11 mouse cellular contexts compared by ENCODE assay signal in the genomic region with DNA sequence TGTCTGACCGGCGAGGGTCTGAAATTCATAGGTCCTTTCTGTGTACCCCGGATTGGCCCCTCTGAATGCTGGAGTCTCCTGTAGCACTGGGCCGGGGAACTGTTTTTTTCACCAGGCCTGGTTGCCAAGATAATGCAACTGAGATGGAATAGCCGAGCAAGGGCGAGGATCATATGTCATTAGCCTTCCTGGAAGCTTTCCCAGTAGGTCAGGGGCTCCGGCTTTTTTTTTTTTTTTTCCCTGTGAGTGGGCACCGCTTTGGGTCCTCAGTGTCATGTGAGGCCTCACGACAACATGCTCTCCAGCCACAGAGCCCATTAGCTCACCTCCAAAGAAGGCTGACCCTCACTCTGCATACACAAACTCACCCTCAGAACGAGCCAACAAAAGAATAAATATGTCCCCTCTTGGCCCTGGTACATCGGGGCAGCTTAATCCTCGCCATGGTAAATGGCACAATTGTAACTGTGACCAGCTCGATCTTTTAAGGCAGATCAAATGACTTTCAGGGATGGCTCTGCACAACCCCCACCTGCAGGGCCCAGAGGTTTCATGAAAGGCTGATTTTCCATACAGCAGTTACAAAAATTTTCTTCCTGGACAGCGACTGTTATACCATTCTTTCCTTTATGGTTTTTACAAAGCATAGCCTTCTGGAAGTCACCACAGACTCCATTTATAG. TPM values are rescaled to one million over a fixed set of nuclear protein-coding genes. Genes with fewer than 3 reads are reported as not detected.
DNase-seq lines count a peak whose midpoint lies in the region; ATAC-seq and TF ChIP-seq lines count a peak whose summit lies in the region.
"Had no signal": no experiment of that assay in that cellular context is flagged by ENCODE, and none has a peak within 500 bp of the region (broad histone marks: within the 10 kb centered on the region; RNA-seq: fewer than 3 reads in every experiment).

No protein-coding gene starts in this region.

- ATAC-seq in lung, embryonic 14.5 days (ENCODE audit: insufficient read depth) = peak; percentile 44; the same call in 1 of the 2 replicates
- ATAC-seq in embryonic facial prominence, embryonic 13.5 days (ENCODE audit: insufficient number of reproducible peaks, insufficient read depth, low FRiP score, low TSS enrichment, low read depth) = no peak
- ATAC-seq in midbrain, postnatal 0 days (ENCODE audit: low FRiP score) = peak; percentile 31; the same call in 1 of the 2 replicates
- ATAC-seq in erythroid progenitor cell, adult 5-6 weeks (replicated peaks; ENCODE audit: low FRiP score, poor library complexity, severe bottlenecking) = no peak

- TF ChIP-seq CTCF in lung, embryonic 14.5 days (IDR thresholded peaks at IDR 0.05; ENCODE audit: low read depth) = no peak
- no peak for TF ChIP-seq CTCF in midbrain, postnatal 0 days (IDR thresholded peaks at IDR 0.05)

- H3K4me2 ChIP-seq in lung, embryonic 14.5 days = no peak overlapping the region
- peak overlapping the region; percentile 38 for H3K4me2 ChIP-seq in embryonic facial prominence, embryonic 13.5 days
- H3K4me2 ChIP-seq in midbrain, postnatal 0 days (ENCODE audit: low read depth, low read length, poor library complexity, severe bottlenecking) = no peak overlapping the region
- H3K4me2 ChIP-seq: liver, embryonic 13.5 days had no signal

- no peaks in the 10 kb centered on the region for H3K36me3 ChIP-seq in lung, embryonic 14.5 days (ENCODE audit: insufficient read depth)
- H3K36me3 ChIP-seq in embryonic facial prominence, embryonic 13.5 days = no peaks in the 10 kb centered on the region
- H3K36me3 ChIP-seq in midbrain, postnatal 0 days (ENCODE audit: insufficient read depth, low read length) = no peaks in the 10 kb centered on the region
- H3K36me3 ChIP-seq: liver, embryonic 13.5 days had no signal

- H3K27me3 ChIP-seq in lung, embryonic 14.5 days (ENCODE audit: insufficient read depth, low read length) = no peaks in the 10 kb centered on the region
- no peaks in the 10 kb centered on the region for H3K27me3 ChIP-seq in embryonic facial prominence, embryonic 13.5 days
- H3K27me3 ChIP-seq in midbrain, postnatal 0 days (ENCODE audit: insufficient read depth, low read length) = no peaks in the 10 kb centered on the region
- H3K27me3 ChIP-seq: liver, embryonic 13.5 days had no signal

- H3K4me3 ChIP-seq in lung, embryonic 14.5 days (ENCODE audit: low read depth, low read length) = no peak overlapping the region
- H3K4me3 ChIP-seq in embryonic facial prominence, embryonic 13.5 days = no peak overlapping the region
- H3K4me3 ChIP-seq in midbrain, postnatal 0 days (ENCODE audit: low read depth, low read length) = no peak overlapping the region
- H3K4me3 ChIP-seq: erythroblast, embryonic 14.5 days; liver, embryonic 13.5 days had no signal

- peaks cover 5% of the 10 kb centered on the region; the same call in 1 of the 2 replicates for H3K4me1 ChIP-seq in lung, embryonic 14.5 days (ENCODE audit: insufficient read depth)
- peaks cover 44% of the 10 kb centered on the region for H3K4me1 ChIP-seq in embryonic facial prominence, embryonic 13.5 days
- H3K4me1 ChIP-seq in midbrain, postnatal 0 days (ENCODE audit: insufficient read depth, low read length) = peaks cover 7% of the 10 kb centered on the region; the same call in 1 of the 2 replicates
- H3K4me1 ChIP-seq: liver, embryonic 13.5 days had no signal

- H3K27ac ChIP-seq in lung, embryonic 14.5 days (ENCODE audit: low read depth) = peak overlapping the region; percentile 65; the same call in 1 of the 2 replicates
- peak overlapping the region; percentile 51 for H3K27ac ChIP-seq in embryonic facial prominence, embryonic 13.5 days
- H3K27ac ChIP-seq in midbrain, postnatal 0 days (ENCODE audit: low read depth, low read length) = no peak overlapping the region
- H3K27ac ChIP-seq: liver, embryonic 13.5 days had no signal

- peak; percentile 74 for DNase-seq in lung, embryonic 14.5 days
- no peak for DNase-seq in lung, adult 18-20 months
- DNase-seq in heart, postnatal 4 days = peak; percentile 29
- peak; percentile 60 for DNase-seq in midbrain, postnatal 0 days (ENCODE audit: low spot score)
- DNase-seq in frontal cortex, postnatal 10 days (ENCODE audit: low spot score in 2 of 2) = no peak
- no peak for DNase-seq in layer of hippocampus, adult 9-10 months (ENCODE audit: low spot score)
- DNase-seq: liver, embryonic 13.5 days; right cerebral cortex, postnatal 25 days had no signal

- H3K9ac ChIP-seq in lung, embryonic 14.5 days = no peak overlapping the region
- no peak overlapping the region for H3K9ac ChIP-seq in embryonic facial prominence, embryonic 13.5 days
- H3K9ac ChIP-seq in midbrain, postnatal 0 days (replicated peaks; ENCODE audit: low read length, poor library complexity, severe bottlenecking) = 0 out of 2 replicates have a peak overlapping the region, but pooled peaks have one; percentile 19
- H3K9ac ChIP-seq: liver, embryonic 13.5 days had no signal

- WGBS in lung, embryonic 14.5 days = 47% methylated on average over 14 of the region's 14 CpGs
- 31% methylated on average over 14 of the region's 14 CpGs for WGBS in embryonic facial prominence, embryonic 13.5 days
- WGBS in midbrain, postnatal 0 days = 41% methylated on average over 14 of the region's 14 CpGs

- no peaks in the 10 kb centered on the region for H3K9me3 ChIP-seq in lung, embryonic 14.5 days (ENCODE audit: low read depth, low read length)
- no peaks in the 10 kb centered on the region for H3K9me3 ChIP-seq in embryonic facial prominence, embryonic 13.5 days
- no peaks in the 10 kb centered on the region for H3K9me3 ChIP-seq in midbrain, postnatal 0 days (ENCODE audit: low read length)
- H3K9me3 ChIP-seq: liver, embryonic 13.5 days had no signal

RNA-seq across cellular contexts. Expression of gene Pbx1, which starts 44.3 kb away (rescaled TPM):
- polyA plus RNA-seq in lung, embryonic 14.5 days (2014; fragmentation: Nextera tagmentation; extraction: Ambion mirVana) = 48.8 TPM in 2 replicates
- polyA plus RNA-seq in embryonic facial prominence, embryonic 13.5 days (2015; fragmentation: Nextera tagmentation; extraction: Ambion mirVana) = 47.7 and 49.9 TPM in 2 replicates
- total RNA-seq in heart, postnatal 4 days (2021) = 100 to 1,000 TPM in 1 of 2 experiments, 10 to 100 TPM in 1; 90.6 to 101 TPM
- total RNA-seq in midbrain, postnatal 0 days (2014; rRNA removed) = 83.4 and 104 TPM in 2 replicates
- polyA plus RNA-seq in midbrain, postnatal 0 days (2015; fragmentation: Nextera tagmentation; extraction: Ambion mirVana) = 50.6 and 57.6 TPM in 2 replicates
- 2.5 and 4.6 TPM in 2 replicates for total RNA-seq in erythroid progenitor cell, adult 5-6 weeks (2015; ENCODE audit: low replicate concordance)
- total RNA-seq in erythroid progenitor cell, adult 5-6 weeks (2017; ENCODE audit: low replicate concordance) = 1.3 and 2.1 TPM in 2 replicates

Comparison
In these comparisons a context has a peak if more than half of its experiments do, and no peak if none do; other contexts are left out.
1. DNase-seq: peak in lung, embryonic 14.5 days (single experiment), heart, postnatal 4 days (single experiment) and midbrain, postnatal 0 days (single experiment); none in lung, adult 18-20 months (0 of 2), frontal cortex, postnatal 10 days (0 of 2) and layer of hippocampus, adult 9-10 months (single experiment).
2. ATAC-seq: peak in lung, embryonic 14.5 days (single experiment) and midbrain, postnatal 0 days (single experiment); none in embryonic facial prominence, embryonic 13.5 days (single experiment) and erythroid progenitor cell, adult 5-6 weeks (single experiment).
3. RNA of gene Pbx1, which starts 44.3 kb away (total RNA-seq): 90.6 to 101 TPM in heart, postnatal 4 days and 83.4 to 104 TPM in midbrain, postnatal 0 days; 1.3 to 4.6 TPM in erythroid progenitor cell, adult 5-6 weeks; every median in the first group is over 10 times any median in the second.